Mouse (Mus musculus) layer of hippocampus, adult 9-11 months (tissue): ENCODE measurements around the gene Gm21987.
A peak's percentile ranks its signal among the peaks of the same experiment; 100 is the strongest.
"Not testable (repeated sequence)": the region's sequence is repeated elsewhere in the genome, so short reads cannot be mapped to it uniquely, and the experiment has no call there.

Source experiments
- DNase-seq: peaks from one replicate; pipeline ENCODE4 v3.0.0; 2022

Gm21987 gene

DNA sequence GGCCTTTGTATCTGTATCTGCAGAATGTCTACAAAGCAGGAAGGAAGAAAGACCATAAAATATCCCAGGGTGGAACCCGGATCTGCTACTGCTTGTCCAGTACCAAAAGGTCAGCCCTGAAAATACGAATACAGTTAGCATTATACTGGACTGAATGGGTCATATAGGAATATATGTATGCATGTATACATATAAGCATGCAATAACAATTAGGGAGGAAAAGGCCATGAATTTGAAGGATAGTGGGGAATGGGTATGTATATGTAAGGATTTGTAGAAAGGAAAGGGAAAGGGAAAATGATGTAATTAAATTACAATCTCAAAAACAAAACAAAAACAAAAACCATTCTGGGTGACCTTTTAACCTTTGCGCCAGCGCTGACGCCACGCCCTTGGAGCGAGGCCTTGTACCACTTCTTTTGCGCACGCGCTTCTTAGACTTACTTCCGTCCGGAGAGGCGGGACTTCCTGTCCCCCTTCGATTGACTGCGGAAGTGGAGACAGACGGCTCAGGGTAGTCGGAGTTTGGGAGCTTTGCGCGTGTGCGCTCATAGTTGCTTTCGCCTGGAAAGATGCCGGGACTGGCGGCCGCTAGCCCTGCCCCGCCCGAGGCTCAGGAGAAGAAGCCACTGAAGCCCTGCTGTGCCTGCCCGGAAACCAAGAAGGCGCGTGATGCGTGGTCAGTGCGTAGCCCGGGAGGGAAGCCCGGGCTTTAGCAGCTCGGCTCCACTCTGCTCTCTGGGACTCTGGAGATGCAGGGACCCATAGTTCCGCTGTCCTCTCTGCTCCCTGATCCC is at the start of gene Gm21987, which contains the start of gene Cox17:
Gene Gm21987 (plus strand): TSS at position 512 of the 797 bp plus-strand sequence.
Gene Cox17 (plus strand): TSS at position 463 of the 797 bp plus-strand sequence.
- peak; percentile 96 for DNase-seq

DNA sequence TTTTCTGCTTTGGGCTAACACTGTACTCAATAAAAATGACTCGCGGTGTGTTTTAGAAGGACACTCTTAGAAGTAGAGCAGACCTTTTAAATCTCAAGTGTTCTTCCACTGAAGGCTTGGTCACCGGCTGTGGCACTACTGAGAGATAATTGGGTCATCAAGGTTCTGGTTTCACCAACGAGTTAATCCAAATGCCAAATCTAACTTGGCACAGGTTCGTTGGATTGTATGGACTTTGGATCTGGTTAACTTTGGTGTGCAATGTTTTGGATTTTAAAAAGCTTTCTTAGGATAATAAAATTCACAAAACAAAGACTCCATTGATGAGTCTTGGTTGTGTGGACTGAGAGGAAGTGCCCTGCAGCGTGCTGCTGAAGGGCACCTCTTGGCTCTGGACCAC is 48.4 kb upstream of the Gm21987 start:
- DNase-seq, result no peak

DNA sequence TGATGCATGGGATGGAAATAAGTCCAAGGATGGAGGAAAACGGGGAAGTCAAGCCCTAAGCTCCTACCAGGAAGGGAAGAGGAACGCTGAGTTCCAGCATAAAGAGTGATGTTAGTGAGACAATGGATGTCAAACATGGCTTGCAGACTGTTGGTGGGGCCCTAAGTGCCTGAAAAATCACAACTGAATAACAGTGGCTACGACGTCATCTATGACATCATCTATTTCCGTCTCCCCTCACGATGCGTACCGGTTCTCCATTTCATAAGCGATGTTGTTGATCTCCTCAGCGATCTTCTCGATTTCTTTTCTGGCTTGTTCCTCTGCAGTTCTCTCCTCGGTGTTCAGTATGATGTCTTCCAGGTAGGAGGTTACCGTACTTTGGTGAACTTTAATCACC is 44.5 kb upstream of the Gm21987 start:
- no peak for DNase-seq

GRCm38 (mm10) chr16:38304460-38305194 is 42.2 kb upstream of the Gm21987 start:
- no peak for DNase-seq

DNA sequence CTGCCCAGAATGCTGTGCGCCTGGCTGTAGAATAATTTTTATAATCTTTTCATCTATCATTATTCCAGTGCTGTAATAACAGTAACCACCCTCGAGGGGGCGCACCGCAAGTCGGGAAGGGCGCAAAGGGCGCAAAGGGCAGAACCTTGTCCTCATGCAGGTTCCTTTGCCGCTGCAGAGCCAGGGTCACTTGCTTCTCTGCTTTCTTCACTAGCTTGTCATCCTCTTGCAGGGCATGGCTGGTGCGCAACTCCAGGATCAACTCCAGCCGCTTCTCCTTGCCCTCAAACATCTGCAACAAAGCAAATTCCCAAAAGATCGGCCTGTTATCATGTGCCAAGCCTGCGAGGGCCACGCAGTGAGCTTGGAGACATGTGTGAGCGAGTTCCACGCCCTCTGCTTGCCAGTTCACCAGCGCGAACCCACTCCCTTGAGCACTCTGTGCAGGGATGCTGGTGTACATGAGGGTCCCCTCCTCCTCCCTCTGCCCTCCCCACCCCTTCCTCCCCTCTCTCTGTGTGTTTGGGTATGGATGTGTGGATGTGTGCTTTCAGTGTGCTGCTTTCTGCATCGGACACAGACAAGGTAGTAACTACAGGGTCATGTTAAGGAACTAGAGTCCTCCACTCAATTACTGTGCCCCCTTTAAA is 40.1 kb upstream of the Gm21987 start:
- no peak for DNase-seq

GRCm38 (mm10) chr16:38307221-38307605 is 39.6 kb upstream of the Gm21987 start:
- no peak for DNase-seq

- DNase-seq, result no peak
These were observed 39.2 kb upstream of the Gm21987 start for GRCm38 (mm10) chr16:38307651-38308050.

- no peak for DNase-seq
These were observed 38.6 kb upstream of the Gm21987 start for GRCm38 (mm10) chr16:38308195-38308594.

DNA sequence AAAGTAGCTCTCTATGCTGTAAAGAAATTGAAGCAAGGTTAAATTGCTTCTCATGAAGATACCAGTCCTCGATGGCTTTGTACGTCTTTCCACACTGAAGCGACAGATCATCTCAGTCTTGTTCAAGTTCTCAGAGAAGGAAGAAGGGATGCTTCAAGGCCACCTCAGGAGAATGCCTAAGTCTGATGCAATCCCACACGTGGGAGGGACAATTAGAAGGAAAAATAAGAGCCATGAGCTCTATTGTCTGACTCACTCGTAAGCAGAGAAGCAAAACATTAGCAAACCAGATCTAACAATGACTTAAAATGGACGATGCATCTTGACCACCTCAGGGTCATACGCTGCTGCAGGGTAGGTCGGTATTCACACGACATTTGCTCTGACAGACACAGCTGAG is 28.3 kb upstream of the Gm21987 start:
- no peak for DNase-seq

GRCm38 (mm10) chr16:38319087-38319486 is 27.8 kb upstream of the Gm21987 start:
- DNase-seq, result no peak

DNA sequence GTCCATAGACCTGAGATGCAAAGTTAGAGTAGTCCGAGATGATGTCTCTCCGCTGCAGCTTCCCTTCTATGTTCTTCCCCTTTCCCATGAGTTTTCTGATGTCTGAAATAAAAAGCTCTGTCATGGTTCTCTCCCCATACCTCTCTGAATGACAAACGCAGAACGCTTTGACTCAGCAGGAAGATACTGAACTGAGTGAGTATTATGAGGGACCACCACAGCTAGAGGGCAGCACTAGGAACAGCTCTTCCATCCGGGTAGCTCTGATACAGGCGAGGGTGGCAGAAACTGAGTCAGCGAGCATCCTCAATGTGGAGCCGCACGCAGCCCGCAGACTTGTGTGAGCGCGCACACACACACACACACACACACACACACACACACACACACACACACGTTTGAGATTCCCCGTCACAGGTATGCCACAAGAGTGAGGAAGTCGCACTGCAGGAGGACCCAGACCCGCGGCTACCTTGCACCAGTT is 25.3 kb upstream of the Gm21987 start:
- peak; percentile 62 for DNase-seq

DNA sequence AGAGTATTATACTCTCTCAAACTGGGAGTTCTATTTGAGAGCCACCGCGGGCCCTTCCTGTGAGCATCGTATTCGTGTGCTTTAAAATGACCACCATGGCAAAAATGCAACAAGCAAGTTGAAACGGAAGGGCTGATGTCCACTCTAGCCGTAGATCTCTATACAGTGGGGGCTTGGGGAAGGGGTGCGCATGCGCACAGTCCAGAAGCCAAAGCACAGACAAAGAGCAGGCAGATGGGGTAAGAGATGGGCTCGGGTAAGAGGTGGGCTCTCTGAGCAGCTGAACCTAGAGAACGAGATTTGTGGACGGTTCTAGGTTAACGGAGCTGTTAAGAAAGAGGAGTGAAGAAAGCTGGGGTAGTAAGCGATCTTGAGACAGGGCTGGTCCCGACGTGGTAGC is 22.5 kb upstream of the Gm21987 start:
- DNase-seq, result no peak

- DNase-seq, result no peak
These were observed 20.0 kb upstream of the Gm21987 start for GRCm38 (mm10) chr16:38326778-38327397.

- no peak for DNase-seq
These were observed 17.5 kb upstream of the Gm21987 start for GRCm38 (mm10) chr16:38329340-38329739.

GRCm38 (mm10) chr16:38334431-38334830 is 12.4 kb upstream of the Gm21987 start:
- DNase-seq, result no peak

GRCm38 (mm10) chr16:38338077-38338476 is 8.8 kb upstream of the Gm21987 start:
- not testable (repeated sequence) for DNase-seq

DNA sequence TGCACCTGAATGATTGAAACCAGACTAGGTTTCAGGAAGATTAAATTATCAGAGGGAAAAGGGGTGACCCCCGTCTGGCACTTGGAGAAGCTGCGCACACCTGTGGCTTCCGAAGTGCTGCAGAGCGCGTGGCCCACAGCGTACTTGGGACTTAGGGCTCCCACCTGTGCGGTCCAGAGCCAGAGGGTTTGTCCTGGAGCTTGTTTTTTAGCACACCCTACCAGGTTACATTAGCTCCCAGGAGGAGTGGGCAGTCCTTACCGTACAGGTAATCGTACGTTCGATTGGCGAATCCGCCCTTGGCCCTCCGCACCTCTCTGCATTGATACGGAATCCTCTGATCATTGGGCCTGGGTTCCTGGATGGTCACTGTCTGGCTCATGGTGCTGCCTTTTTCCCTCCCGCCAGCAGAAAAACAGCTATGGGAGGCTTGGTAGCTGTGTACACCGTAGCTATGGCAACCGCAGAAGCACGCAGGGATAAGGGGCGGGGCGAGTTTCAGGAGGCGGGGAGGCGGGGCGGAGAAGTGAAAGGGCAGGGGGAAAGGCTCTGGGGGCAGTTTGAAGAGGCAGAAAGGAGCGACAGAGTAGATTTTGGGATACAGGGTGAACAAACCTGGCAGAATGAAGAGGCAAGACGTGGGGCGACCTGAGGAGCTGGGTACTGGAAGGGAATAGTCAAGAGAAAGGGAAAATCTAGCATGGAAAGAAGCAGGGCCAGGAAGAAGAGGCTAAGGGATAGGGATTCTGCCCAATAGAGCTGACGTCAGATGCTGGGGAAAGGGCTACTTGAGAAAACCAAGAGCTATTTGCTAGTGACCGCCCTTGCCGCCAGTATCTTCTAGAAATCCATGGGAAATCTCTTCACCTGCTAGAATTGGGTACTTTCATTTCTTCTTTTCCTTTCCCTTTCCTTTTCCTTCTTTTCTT is 5.2 kb upstream of the Gm21987 start, which contains the start of gene Maats1:
Gene Maats1 (minus strand): TSS at position 748 of the 929 bp plus-strand sequence.
- peak; percentile 73 for DNase-seq

DNA sequence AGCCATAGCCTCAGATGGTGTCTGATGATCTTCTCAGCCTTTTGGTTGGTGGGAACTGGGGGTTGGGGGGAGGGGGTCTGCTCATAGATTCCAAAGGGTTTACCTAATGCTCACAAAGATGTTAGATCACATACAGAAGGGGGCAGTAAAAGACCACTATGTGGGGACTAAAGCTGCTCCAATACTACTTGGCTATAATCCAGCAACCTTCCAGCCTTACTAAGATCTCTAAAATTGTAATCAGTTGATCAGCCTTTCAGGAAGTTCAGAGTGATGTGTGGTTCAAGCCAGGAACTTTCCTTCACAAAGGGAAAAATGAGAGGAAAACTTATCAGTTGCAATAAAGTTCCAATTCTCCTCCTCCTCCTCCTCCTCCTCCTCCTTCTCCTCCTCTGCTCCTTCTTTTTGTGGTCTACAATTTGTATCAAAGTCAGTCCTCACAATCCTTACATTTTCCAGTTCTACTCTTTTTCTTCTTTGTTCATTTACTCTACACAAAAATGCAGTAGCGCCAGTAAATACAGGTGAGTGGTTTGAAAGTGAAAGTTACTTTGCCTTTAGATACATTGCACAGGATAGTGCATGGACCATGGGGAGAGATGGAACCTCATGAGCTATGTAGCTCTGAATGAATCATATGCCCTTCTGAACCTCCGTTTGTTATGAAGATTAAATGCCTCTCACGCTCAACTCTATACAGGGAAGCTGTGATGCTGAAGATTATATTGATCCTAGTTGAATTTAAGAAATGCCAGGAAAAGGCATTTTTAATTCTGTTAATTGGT is 1.7 kb upstream of the Gm21987 start:
- DNase-seq, result no peak

GRCm38 (mm10) chr16:38347588-38347987 is 748 bp downstream of the Gm21987 start:
- DNase-seq, result no peak

- DNase-seq, result no peak
These were observed 1.4 kb downstream of the Gm21987 start for GRCm38 (mm10) chr16:38348217-38348761.

DNA sequence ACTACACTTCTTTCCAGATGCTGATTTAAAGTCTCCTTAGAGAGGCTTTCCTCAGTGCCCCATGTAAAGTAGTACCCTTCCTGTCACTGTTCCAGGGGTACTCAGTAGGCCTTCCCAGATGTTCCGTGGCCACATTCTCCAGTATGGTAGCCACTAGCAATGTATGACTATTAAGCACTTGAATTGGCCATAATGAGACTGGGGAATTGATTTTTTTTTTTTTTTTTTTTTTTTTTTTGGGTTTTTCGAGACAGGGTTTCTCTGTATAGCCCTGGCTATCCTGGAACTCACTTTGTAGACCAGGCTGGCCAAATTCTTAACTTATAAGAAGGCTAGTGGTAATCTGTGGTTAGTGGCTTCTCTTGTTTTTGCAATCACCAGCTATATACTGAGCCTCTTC is 3.0 kb downstream of the Gm21987 start:
- no peak for DNase-seq
